Mouse (Mus musculus): ENCODE data around the gene Adamts4.

Gene Adamts4

GRCm38 (mm10) chr1:171309321-171309720, 59.1 kb downstream of the Adamts4 start:
- DNase-seq (ENCODE audit: low spot score) = no peak
